In genomic region chr10:56422518-56422917, GRCm38 (mm10) we compare ENCODE assay signal across 33 mouse cellular contexts. TPM values are rescaled to one million over a fixed set of nuclear protein-coding genes. Genes with fewer than 3 reads are reported as not detected.
"Had no signal": no experiment of that assay in that cellular context is flagged by ENCODE, and none has a peak within 500 bp of the region (broad histone marks: within the 10 kb centered on the region; RNA-seq: fewer than 3 reads in every experiment).

No protein-coding gene starts in this region.

- H3K36me3 ChIP-seq: limb, embryonic 10.5 days; limb, embryonic 12.5 days; limb, embryonic 13.5 days; limb, embryonic 15.5 days; liver, embryonic 12.5 days; liver, embryonic 13.5 days; liver, embryonic 15.5 days; lung, embryonic 15.5 days; midbrain, embryonic 10.5 days; midbrain, embryonic 12.5 days; midbrain, embryonic 13.5 days; midbrain, embryonic 15.5 days; neural tube, embryonic 12.5 days had no signal

- H3K27ac ChIP-seq: limb, embryonic 10.5 days; limb, embryonic 12.5 days; limb, embryonic 13.5 days; limb, embryonic 15.5 days; liver, embryonic 12.5 days; liver, embryonic 13.5 days; liver, embryonic 14.5 days; liver, embryonic 15.5 days; lung, embryonic 15.5 days; macrophage; midbrain, embryonic 10.5 days; midbrain, embryonic 12.5 days; midbrain, embryonic 13.5 days; midbrain, embryonic 15.5 days; neural tube, embryonic 12.5 days had no signal

- H3K9ac ChIP-seq: limb, embryonic 12.5 days; limb, embryonic 13.5 days; limb, embryonic 15.5 days; liver, embryonic 12.5 days; liver, embryonic 13.5 days; liver, embryonic 14.5 days; liver, embryonic 15.5 days; liver, postnatal 0 days; lung, embryonic 14.5 days; lung, embryonic 15.5 days; midbrain, embryonic 12.5 days; midbrain, embryonic 13.5 days; midbrain, embryonic 15.5 days; neural tube, embryonic 12.5 days had no signal

- DNase-seq: left cerebral cortex, postnatal 4 days; liver; liver, embryonic 13.5 days; liver, postnatal 0 days; lung, adult 18-20 months; lung, adult 2 months; lung, embryonic 14.5 days; lung, postnatal 10 days; lung, postnatal 14 days; lung, postnatal 36 days; lung, postnatal 4 days; midbrain, embryonic 14.5 days had no signal

- H3K27me3 ChIP-seq: limb, embryonic 12.5 days; limb, embryonic 13.5 days; limb, embryonic 15.5 days; liver, embryonic 12.5 days; liver, embryonic 13.5 days; liver, embryonic 15.5 days; lung, embryonic 15.5 days; megakaryocyte, embryonic 14.5 days; midbrain, embryonic 12.5 days; midbrain, embryonic 13.5 days; midbrain, embryonic 15.5 days; neural tube, embryonic 12.5 days had no signal

- H3K4me2 ChIP-seq: limb, embryonic 12.5 days; limb, embryonic 13.5 days; limb, embryonic 15.5 days; liver, embryonic 11.5 days; liver, embryonic 12.5 days; liver, embryonic 13.5 days; liver, embryonic 15.5 days; lung, embryonic 14.5 days; lung, embryonic 15.5 days; midbrain, embryonic 11.5 days; midbrain, embryonic 12.5 days; midbrain, embryonic 13.5 days; midbrain, embryonic 15.5 days; neural tube, embryonic 12.5 days had no signal

- H3K9me3 ChIP-seq: limb, embryonic 10.5 days; limb, embryonic 12.5 days; limb, embryonic 13.5 days; limb, embryonic 15.5 days; liver, embryonic 12.5 days; liver, embryonic 13.5 days; liver, embryonic 15.5 days; lung, embryonic 15.5 days; midbrain, embryonic 10.5 days; midbrain, embryonic 12.5 days; midbrain, embryonic 13.5 days; midbrain, embryonic 15.5 days; neural tube, embryonic 12.5 days had no signal

- H3K4me1 ChIP-seq: liver, embryonic 12.5 days; liver, embryonic 13.5 days; liver, embryonic 15.5 days; lung, embryonic 15.5 days; megakaryocyte, embryonic 14.5 days; midbrain, embryonic 10.5 days; midbrain, embryonic 13.5 days; midbrain, embryonic 15.5 days; neural tube, embryonic 12.5 days had no signal

- ATAC-seq: liver, embryonic 12.5 days; liver, postnatal 0 days; lung, postnatal 0 days; midbrain, embryonic 13.5 days; midbrain, embryonic 15.5 days; midbrain, embryonic 16.5 days had no signal

- H3K4me3 ChIP-seq: limb, embryonic 10.5 days; limb, embryonic 12.5 days; limb, embryonic 13.5 days; limb, embryonic 15.5 days; liver, embryonic 12.5 days; liver, embryonic 13.5 days; liver, embryonic 15.5 days; lung, embryonic 15.5 days; megakaryocyte, embryonic 14.5 days; midbrain, embryonic 10.5 days; midbrain, embryonic 12.5 days; midbrain, embryonic 13.5 days; midbrain, embryonic 15.5 days; myocyte; neural tube, embryonic 12.5 days had no signal

RNA-seq across cellular contexts. Expression of gene Gja1, which starts 45.4 kb away (rescaled TPM):
- total RNA-seq: monocyte, adult 5-6 weeks had no signal
